Mouse (Mus musculus) spleen, adult 12 weeks (tissue): Measurements from ENCODE around the gene Lcp2.
"Not testable (repeated sequence)": the region's sequence is repeated elsewhere in the genome, so short reads cannot be mapped to it uniquely, and the experiment has no call there.

Experiments used
- DNase-seq: peaks from one replicate; pipeline ENCODE4 v3.0.0; 2022; ENCODE audit warnings: low spot score

The Lcp2 gene

GRCm38 (mm10) chr11:34087064-34087463 is 40.3 kb downstream of the Lcp2 start:
- DNase-seq: no peak

DNA sequence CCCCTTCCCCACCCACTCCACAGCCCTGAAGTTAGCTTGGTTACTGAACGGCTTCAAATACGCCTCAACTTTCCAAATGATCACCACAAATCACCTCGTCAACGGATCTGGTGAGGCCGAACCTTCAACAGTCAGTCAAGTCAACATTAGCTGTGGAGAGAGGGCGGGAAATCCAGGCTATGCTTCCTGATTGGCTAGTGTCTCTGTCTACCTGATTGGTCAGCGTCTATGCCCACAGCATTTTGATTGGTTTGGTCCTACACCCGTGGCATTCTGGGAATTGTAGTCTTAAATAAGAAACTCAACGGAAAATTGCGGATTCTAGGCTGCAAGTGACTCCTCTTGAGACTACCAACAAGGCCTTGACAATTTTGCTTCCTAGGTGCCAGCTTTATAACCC is 51.7 kb downstream of the Lcp2 start, which contains the start of gene 4930469K13Rik:
4930469K13Rik (minus strand) TSS at position 133 of the 400 bp plus-strand sequence.
- no peak for DNase-seq

DNA sequence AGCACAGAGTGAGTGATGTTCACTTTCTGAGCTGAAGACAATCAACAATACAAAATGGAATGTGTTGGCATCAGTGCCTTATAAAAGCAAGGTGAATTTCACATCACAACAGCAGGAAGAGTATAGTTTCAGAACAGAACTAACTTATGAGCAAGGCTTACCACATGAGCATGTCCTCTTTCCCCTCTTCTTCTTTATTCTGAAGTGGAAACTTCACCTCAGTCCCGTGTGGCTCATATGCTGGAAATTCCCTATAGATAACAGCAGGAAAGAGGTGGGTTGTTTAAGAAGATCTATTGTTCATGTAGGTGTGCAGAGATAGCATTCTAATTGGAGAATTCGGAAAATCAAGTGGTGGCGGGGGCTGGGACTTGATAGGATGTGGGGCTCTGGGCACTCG is 55.1 kb downstream of the Lcp2 start:
- DNase-seq: no peak

DNA sequence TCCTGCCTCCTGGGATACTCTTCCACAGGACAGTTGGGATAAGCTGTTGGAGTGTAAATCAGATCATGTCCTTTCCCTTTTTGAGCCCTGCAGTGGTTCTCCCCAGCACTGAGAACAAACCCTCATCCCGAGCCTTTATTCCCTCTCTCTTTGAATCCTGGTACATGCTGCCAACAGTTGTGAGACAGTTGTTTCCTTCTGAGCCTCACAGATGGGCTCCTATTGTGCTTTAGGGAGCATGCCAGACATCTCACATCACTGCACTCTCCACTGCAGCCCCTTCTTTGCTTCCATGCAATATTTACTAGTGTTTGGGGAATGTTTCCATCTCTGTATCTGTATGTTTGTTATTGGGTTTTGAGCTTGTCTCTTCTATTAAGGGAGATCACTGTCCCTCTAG is 58.2 kb downstream of the Lcp2 start:
- no peak for DNase-seq

GRCm38 (mm10) chr11:34109260-34109659 is 62.5 kb downstream of the Lcp2 start:
- DNase-seq: no peak

DNA sequence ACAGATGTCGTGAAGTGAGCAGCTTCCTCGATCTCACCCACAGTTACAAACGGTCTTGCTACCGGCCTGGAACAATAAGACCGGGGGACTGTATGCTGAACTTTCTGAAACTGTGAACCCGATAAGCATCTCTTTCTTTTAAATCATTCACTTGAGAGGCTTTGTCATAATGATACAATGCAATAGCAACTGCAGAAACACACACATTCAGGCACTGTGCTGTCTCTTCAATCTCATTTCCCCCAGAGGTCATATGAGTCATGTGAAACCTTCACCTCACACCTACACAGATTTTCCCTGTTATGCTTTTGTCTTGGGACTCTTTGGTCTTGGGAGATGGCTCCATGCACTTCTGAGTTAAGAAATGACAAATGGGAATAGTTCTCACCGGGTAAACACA is 65.2 kb downstream of the Lcp2 start:
- DNase-seq: no peak

DNA sequence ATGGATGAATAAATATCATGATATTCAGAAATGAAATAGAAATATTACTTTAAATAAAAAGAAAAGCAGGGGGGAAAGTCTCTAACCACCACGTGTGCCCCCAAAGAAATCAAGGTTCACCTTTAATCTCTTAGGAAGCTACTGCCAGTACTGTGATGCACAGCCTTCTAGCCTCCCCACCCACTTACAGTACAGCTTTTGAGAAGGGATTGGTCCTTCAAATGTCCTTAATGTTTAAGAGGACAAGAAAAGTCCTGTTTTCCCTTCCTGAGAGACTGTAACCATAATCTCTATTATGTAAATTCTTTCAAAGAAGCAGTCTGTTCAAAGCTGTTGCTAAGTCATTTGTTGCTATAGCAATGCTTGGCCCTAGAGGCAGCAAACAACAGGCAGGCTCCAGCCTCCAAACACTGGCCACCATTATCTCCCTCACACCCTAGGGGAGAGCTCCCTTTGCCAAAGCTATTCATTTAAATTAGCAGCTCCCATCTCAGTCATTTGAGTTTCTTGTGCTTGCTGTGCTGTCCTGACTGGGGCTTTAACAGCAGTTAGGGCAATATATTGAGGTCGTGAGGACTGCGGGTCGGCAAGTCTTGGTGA is 66.2 kb downstream of the Lcp2 start:
- DNase-seq: no peak

- no peak for DNase-seq
Measured at GRCm38 (mm10) chr11:34113760-34114159, 67.0 kb downstream of the Lcp2 start.

DNA sequence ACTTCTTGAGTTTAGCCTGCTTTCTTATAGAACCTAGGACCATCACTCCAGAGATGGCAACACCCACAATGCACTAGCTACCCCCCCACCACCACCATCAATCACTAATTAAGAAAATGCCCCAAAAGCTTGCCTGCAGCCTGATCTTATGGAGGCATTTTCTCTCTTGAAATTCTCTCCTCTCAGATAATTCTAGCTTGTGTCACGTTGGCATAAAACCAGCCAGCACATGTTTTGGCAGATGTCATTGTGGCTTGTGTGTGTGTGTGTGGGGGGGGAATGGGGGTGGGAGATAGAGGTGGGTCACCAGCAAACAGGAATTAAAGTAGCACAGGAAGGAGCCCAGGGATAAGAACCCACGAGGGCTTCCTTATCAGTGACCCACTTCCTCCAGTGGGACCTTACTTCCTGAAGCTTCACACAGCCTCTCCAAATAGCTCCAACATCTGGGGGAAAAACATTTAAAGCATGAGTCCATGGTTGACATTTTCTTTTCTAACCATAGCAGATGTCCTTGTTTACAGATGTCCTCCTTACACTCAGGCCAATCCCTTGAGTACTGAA is 69.9 kb downstream of the Lcp2 start:
- DNase-seq: no peak

DNA sequence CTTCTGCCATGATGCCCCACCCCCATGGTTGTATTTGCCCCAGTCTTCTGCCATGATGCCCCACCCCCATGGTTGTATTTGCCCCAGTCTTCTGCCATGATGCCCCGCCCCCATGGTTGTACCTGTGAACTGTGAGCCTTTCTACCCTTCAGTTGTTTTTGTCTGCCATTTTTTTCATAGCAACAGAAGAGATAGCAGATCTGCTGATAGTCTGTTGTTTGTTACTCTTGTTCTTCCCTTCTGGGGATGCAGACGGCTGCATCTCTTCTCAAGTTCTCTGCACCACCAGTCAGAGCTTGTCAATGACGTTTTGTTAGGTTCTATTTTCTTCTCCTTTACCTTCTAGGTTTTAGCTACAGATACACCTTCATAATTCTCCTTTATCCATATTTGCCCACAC is 70.9 kb downstream of the Lcp2 start:
- DNase-seq: no peak

DNA sequence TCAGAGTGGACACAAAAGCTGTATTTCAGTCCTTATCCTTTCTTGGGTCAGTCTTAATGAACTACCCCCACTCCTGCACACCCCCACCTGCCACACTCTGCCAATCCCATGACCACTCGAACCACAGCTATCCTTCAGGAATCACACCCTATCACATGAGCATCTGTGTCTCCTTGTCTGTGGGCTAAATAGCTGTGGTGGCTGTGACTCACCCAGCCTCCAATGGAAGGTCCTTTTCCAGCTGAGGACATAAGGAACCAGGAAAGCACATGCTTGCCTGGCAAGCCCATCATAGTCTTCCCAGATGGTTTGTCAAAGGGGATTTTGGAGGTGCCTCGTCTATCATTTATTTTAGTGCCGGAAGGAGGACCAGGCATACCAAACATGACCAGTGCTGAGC is 71.6 kb downstream of the Lcp2 start:
- DNase-seq: no peak

DNA sequence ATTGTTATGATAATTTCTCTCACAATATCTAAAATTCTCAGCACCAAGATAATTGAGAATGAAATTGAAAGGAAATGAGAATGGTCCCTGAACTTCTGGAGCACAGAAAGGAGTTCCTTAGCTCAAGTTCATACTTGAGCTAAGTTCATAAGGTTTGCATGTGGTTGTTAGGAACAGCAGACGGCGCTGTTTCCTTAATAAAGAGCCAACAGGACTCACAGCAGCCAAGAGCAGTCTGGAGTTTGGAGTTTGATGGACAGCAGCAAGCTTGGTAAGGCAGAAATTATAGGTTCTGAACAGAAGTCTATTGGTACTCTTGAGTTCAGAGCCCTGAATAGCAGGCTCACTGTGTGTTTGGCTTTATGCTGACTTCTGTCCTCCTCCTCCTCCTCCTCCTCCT is 76.4 kb downstream of the Lcp2 start:
- no peak for DNase-seq

GRCm38 (mm10) chr11:34124852-34125251 is 78.1 kb downstream of the Lcp2 start:
- no peak for DNase-seq

DNA sequence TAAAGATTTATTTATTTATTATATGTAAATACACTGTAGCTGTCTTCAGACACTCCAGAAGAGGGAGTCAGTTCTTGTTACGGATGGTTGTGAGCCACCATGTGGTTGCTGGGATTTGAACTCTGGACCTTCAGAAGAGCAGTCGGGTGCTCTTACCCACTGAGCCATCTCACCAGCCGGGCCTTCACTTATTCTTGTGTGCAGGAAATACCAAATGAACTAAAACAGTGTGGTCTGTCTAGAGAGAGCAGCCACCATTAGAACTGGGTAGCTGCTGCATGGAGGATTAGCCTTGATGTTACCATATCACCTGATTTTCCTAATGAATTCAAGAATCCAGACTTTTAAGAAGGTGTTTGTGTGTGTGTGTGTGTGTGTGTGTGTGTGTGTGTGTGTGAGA is 79.0 kb downstream of the Lcp2 start:
- not testable (repeated sequence) for DNase-seq

- DNase-seq: no peak
Measured at GRCm38 (mm10) chr11:34128412-34128811, 81.7 kb downstream of the Lcp2 start.

GRCm38 (mm10) chr11:34139296-34139695 is 92.6 kb downstream of the Lcp2 start:
- no peak for DNase-seq
